Mouse (Mus musculus) lung, postnatal 36 days (tissue): ENCODE data around the gene Ldlrap1.
"Not testable (repeated sequence)": the region's sequence is repeated elsewhere in the genome, so short reads cannot be mapped to it uniquely, and the experiment has no call there.

Source experiments
- DNase-seq: peaks from one replicate; pipeline ENCODE4 v3.0.0; 2022; ENCODE audit warnings: mixed read lengths

The Ldlrap1 gene

GRCm38 (mm10) chr4:134767426-134768225 lies at the start of gene Ldlrap1:
Gene Ldlrap1 (minus strand): TSS chr4:134768024.
- peak; percentile 78 for DNase-seq

GRCm38 (mm10) chr4:134814229-134814571 lies 46.4 kb upstream of the Ldlrap1 start:
- DNase-seq, result no peak

GRCm38 (mm10) chr4:134813406-134814228 lies 45.8 kb upstream of the Ldlrap1 start:
- DNase-seq, result no peak

- peak; percentile 91 for DNase-seq
Measured at GRCm38 (mm10) chr4:134804765-134805164, 36.9 kb upstream of the Ldlrap1 start.

- no peak for DNase-seq
Measured at GRCm38 (mm10) chr4:134802765-134803164, 34.9 kb upstream of the Ldlrap1 start.

GRCm38 (mm10) chr4:134802155-134802554 lies 34.3 kb upstream of the Ldlrap1 start:
- DNase-seq, result no peak

GRCm38 (mm10) chr4:134800693-134801092 lies 32.9 kb upstream of the Ldlrap1 start:
- DNase-seq, result no peak

GRCm38 (mm10) chr4:134800098-134800497 lies 32.3 kb upstream of the Ldlrap1 start:
- no peak for DNase-seq

GRCm38 (mm10) chr4:134799272-134799671 lies 31.4 kb upstream of the Ldlrap1 start:
- DNase-seq, result peak; percentile 83

GRCm38 (mm10) chr4:134798861-134799260 lies 31.0 kb upstream of the Ldlrap1 start:
- DNase-seq, result no peak

- DNase-seq, result no peak
Measured at GRCm38 (mm10) chr4:134797621-134798020, 29.8 kb upstream of the Ldlrap1 start.

GRCm38 (mm10) chr4:134796581-134797361 lies 28.9 kb upstream of the Ldlrap1 start:
- DNase-seq, result peak; percentile 21

- DNase-seq, result no peak
Measured at GRCm38 (mm10) chr4:134795819-134796485, 28.1 kb upstream of the Ldlrap1 start.

- not testable (repeated sequence) for DNase-seq
Measured at GRCm38 (mm10) chr4:134794959-134795358, 27.1 kb upstream of the Ldlrap1 start.

- peak; percentile 74 for DNase-seq
Measured at GRCm38 (mm10) chr4:134793213-134793956, 25.6 kb upstream of the Ldlrap1 start.

- DNase-seq, result no peak
Measured at GRCm38 (mm10) chr4:134791731-134792130, 23.9 kb upstream of the Ldlrap1 start.

GRCm38 (mm10) chr4:134786946-134787345 lies 19.1 kb upstream of the Ldlrap1 start:
- DNase-seq, result peak; percentile 63

- no peak for DNase-seq
Measured at GRCm38 (mm10) chr4:134784701-134785100, 16.9 kb upstream of the Ldlrap1 start.

- peak; percentile 68 for DNase-seq
Measured at GRCm38 (mm10) chr4:134779136-134779934, 11.5 kb upstream of the Ldlrap1 start.

- DNase-seq, result no peak
Measured at GRCm38 (mm10) chr4:134776246-134776645, 8.4 kb upstream of the Ldlrap1 start.
